Mouse (Mus musculus) intestine, embryonic 16.5 days (tissue): ENCODE results near the gene Clcn6. TPM values are rescaled to one million over a fixed set of nuclear protein-coding genes. Genes with fewer than 3 reads are reported as not detected.

Experiments used
- ATAC-seq: fragments of 200-750 bp; cut with Nextera tagmentation; 2 replicates; pipeline ENCODE4 v1.8.0; 2017; ENCODE audit warnings: moderate TSS enrichment, moderate library complexity
- H3K27ac ChIP-seq: fragments of 300-500 bp; sonication (generic); 2 replicates; pipeline ENCODE4 v1.5.1; 2014; ENCODE audit warnings: mild to moderate bottlenecking, low read length
- H3K27me3 ChIP-seq: fragments of 300-500 bp; sonication (generic); replicated peaks from 2 replicates; pipeline ENCODE4 v1.6.1; 2014; ENCODE audit warnings: low read length, control low read depth, mixed read lengths; ENCODE audit not compliant: control insufficient read depth, insufficient read depth
- H3K36me3 ChIP-seq: fragments of 300-500 bp; sonication (generic); 2 replicates; pipeline ENCODE4 v1.6.1; 2014; ENCODE audit warnings: low read length, control low read depth; ENCODE audit not compliant: control insufficient read depth, insufficient read depth
- H3K4me1 ChIP-seq: fragments of 300-500 bp; sonication (generic); 2 replicates; pipeline ENCODE4 v1.6.1; 2014; ENCODE audit warnings: low read length, control low read depth, mixed read lengths; ENCODE audit not compliant: control insufficient read depth, insufficient read depth
- H3K4me2 ChIP-seq: fragments of 300-500 bp; sonication (generic); 2 replicates; pipeline ENCODE4 v1.6.1; 2014; ENCODE audit warnings: low read depth, low read length, control low read depth
- H3K4me3 ChIP-seq: fragments of 300-500 bp; sonication (generic); 2 replicates; pipeline ENCODE4 v1.5.1; 2014; ENCODE audit warnings: mild to moderate bottlenecking, low read length
- H3K9ac ChIP-seq: fragments of 300-500 bp; sonication (generic); 2 replicates; pipeline ENCODE4 v1.6.1; 2014; ENCODE audit warnings: low read depth, low read length
- H3K9me3 ChIP-seq: fragments of 300-500 bp; sonication (generic); 2 replicates; pipeline ENCODE4 v1.6.1; 2016; ENCODE audit warnings: low read length, control low read depth; ENCODE audit not compliant: control insufficient read depth
- WGBS: fragments of 180-500 bp; shearing (Covaris S2); extraction: QIAGEN DNeasy Blood & Tissue Kit; methylation state at CpG from one replicate; pipeline ENCODE4 v1.1.7; 2014; 5-methylcytosine and 5-hydroxymethylcytosine counted together
- polyA plus RNA-seq: library from polyadenylated mRNA; unstranded; fragments of >200 nt; fragmentation: Nextera tagmentation; extraction: Ambion mirVana; gene quantifications from 2 replicates; pipeline ENCODE4 v1.2.1, GENCODE M21; 2015

Clcn6 gene
- polyA plus RNA-seq, 1 experiment from 2014 or later, result 4.5 TPM

DNA sequence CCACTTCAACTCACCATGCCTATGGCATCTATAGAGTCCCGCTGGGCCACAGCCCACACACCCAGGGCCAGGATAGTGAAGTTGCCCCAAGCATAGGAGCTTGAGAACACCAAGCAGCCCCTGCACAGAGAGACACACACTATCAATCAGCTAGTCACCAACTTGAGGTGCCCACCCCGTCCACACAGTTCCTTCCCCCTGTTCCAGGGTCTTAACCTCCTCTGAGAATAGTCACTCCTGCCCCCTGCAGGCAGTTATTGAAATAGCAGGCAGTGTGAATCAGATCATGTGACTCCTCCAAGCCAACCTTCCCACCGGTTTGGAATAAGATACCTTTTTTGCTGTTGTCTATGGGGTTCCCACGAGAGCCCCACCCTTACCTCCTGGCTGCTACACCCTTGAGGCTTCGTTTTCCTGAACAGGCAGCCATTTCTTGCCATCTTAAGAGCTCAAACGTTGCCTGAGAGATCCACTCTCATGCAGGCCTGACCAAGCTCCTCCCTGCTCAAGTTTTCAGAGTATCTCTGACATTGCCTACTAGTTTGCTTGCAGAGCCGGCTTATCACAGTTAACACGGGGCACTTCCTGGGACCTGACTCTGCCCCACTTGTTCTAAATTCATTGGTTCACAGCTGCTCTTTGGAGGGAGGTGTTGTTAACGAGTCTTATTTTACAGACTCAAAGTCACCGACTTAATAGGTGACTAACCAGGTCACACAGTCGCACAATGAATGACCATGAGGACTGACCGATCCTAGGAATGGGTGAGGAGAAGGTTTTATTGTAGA lies 43.8 kb upstream of the Clcn6 start:
- no peak for ATAC-seq
- H3K9ac ChIP-seq, result no peak overlapping the region
- H3K36me3 ChIP-seq, result 0 out of 2 replicates have a peak, but pooled peaks cover 5% of the 10 kb centered on the region
- no peaks in the 10 kb centered on the region for H3K9me3 ChIP-seq
- peaks cover 26% of the 10 kb centered on the region for H3K4me1 ChIP-seq
- no peak overlapping the region for H3K4me2 ChIP-seq
- no peak overlapping the region for H3K4me3 ChIP-seq
- WGBS, result 51% methylated on average over 12 of the region's 12 CpGs
- no peak overlapping the region for H3K27ac ChIP-seq
- no peaks in the 10 kb centered on the region for H3K27me3 ChIP-seq

DNA sequence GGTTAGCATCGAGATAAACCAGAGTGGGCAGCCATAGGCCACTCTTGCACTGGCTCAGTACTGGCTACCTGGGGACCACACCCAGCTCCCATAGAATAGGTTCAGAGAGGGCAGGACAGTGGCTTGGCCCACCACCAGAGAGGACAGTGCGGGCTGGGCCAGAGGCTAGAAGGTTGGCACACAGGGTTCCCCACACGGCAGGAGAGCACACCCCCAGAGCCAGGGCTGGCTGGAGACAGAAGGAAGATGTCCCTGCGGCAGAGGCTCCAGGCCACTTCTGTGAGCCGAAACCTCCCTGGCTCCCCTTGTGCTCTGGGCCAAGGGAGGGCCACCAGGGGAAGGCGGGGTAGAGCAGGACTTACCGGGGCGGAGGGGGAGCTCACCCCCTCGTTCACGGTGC lies 42.6 kb upstream of the Clcn6 start:
- H3K4me2 ChIP-seq, result no peak overlapping the region
- H3K9ac ChIP-seq, result no peak overlapping the region
- 0 out of 2 replicates have a peak, but pooled peaks cover 5% of the 10 kb centered on the region for H3K36me3 ChIP-seq
- 89% methylated on average over 10 of the region's 10 CpGs for WGBS
- H3K4me3 ChIP-seq, result no peak overlapping the region
- H3K27ac ChIP-seq, result no peak overlapping the region
- H3K9me3 ChIP-seq, result no peaks in the 10 kb centered on the region
- peaks cover 16% of the 10 kb centered on the region for H3K4me1 ChIP-seq
- no peak for ATAC-seq
- H3K27me3 ChIP-seq, result no peaks in the 10 kb centered on the region

DNA sequence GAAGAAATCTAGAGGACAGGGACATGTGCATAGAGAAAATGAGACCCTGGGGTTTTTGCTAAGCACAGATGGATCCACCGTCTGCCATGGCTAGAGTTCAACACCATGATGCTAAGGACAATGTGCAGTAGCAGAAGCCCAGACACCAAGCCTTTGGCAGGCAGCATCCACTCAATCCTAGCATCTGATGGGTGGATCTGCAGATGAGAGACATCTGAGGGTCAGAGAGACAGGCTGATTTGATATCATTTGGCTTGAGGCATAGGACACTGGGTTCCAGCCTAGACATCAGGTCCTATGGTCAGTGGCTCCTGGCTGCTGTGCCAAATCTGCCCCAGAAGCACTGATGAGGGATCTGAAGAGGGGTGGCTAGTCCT lies 42.0 kb upstream of the Clcn6 start:
- Histone ChIP-seq H3K4me2 (no peak overlapping the region), H3K9me3 (no peaks in the 10 kb centered on the region), H3K36me3 (0 out of 2 replicates have a peak, but pooled peaks cover 5% of the 10 kb centered on the region), H3K27ac (no peak overlapping the region), H3K4me3 (no peak overlapping the region), H3K9ac (no peak overlapping the region), H3K4me1 (peaks cover 10% of the 10 kb centered on the region), H3K27me3 (no peaks in the 10 kb centered on the region)
- no peak for ATAC-seq
- 94% methylated on average over 1 of the region's 1 CpGs for WGBS

DNA sequence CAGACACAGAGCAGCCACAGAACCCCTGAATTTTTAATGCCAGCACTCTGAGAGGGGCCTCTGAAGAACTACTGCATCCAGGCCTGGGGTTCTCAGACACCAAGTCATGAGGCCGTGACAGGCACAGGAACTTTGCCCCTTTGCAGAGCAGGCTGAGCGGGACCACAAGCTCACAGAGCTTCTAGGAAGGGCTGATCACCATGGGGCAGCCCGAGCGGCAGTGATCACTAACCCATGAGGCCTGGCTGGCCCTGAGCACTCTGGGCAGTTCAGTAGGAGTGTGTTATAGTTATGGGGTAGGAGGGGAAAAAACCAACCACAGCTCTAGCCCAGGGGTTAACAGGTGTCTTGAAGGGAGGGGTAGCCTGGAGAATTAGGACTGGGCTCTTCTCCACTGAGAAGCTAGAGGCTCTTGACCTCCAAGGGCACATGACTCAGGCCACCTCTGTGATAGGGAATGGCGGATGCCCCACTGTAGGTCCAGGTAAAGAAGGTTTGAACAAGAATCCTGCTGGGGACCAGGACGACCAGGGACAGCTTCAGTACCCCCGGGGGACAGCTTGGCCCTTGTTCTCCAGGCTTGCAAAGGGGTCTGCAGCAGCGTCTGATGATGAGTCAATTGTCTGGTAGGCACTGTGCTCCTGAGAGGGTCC lies 41.4 kb upstream of the Clcn6 start:
- peaks cover 5% of the 10 kb centered on the region for H3K4me1 ChIP-seq
- H3K9ac ChIP-seq, result no peak overlapping the region
- H3K27me3 ChIP-seq, result no peaks in the 10 kb centered on the region
- no peak overlapping the region for H3K4me3 ChIP-seq
- H3K9me3 ChIP-seq, result no peaks in the 10 kb centered on the region
- ATAC-seq, result no peak
- 91% methylated on average over 8 of the region's 8 CpGs for WGBS
- H3K4me2 ChIP-seq, result no peak overlapping the region
- H3K27ac ChIP-seq, result no peak overlapping the region
- H3K36me3 ChIP-seq, result 0 out of 2 replicates have a peak, but pooled peaks cover 5% of the 10 kb centered on the region

DNA sequence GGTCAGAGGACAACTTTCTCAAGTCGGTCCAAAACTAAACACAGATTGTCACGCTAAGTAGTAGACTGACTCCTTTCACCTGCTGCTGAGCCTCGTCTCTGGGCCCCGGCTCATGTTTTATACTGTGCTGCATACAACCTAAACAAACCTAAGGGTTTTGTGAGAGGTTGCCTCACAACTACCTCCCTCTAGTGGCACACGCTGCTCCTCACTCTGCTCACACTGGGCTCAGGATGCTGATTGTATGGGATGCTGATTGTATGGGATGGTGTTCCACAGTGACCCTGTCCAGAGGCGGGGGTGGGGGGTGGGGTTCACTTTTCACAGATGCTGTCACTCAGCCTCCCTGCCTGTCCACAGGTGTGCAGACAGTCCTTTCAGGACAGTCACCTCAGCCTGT lies 40.6 kb upstream of the Clcn6 start:
- WGBS, result 51% methylated on average over 6 of the region's 6 CpGs
- Histone ChIP-seq H3K4me1 (peaks cover 1% of the 10 kb centered on the region; the same call in 1 of the 2 replicates), H3K4me3 (no peak overlapping the region), H3K9ac (no peak overlapping the region), H3K27ac (no peak overlapping the region), H3K9me3 (no peaks in the 10 kb centered on the region), H3K27me3 (no peaks in the 10 kb centered on the region), H3K4me2 (no peak overlapping the region), H3K36me3 (0 out of 2 replicates have a peak, but pooled peaks cover 5% of the 10 kb centered on the region)
- ATAC-seq, result no peak

DNA sequence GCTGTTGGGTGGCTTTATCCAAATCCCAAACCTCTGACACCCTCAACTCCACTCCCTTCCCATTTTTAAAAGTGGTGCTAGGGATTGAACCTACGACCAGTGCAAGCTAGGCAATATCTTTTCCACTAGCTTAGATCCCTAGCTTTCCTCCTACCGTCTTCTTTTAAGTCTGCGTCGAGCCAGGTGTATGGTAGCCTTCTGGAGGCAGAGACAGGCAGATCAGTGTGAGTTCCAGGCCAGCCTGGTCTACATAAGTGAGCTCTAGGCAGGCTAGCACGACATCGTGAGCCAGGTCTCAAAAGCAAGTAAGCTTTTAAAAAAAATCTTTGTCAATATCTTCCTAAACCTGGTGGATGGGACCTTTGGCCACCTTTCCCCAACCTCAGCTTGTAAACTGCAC lies 37.3 kb upstream of the Clcn6 start:
- Histone ChIP-seq H3K4me2 (no peak overlapping the region), H3K4me3 (no peak overlapping the region)

DNA sequence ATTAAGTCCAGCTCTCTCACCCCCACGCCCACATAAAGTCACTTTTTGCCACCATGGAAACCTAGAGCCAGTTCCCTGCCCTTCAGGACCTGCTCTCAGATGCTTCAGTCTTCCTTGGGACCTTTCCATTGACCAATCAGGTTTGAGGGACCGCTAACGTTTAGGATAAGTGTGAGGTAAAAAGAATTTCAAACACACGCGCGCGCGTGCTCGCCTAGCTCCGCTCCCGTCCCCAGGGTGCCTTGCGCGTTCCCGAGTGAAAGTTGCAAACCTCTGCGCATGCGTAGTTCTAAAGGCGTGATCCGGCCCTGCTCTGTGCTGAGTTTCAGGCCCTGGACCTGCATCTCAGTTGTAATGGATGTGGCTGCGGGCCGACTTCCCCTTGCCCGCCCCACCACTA lies 36.6 kb upstream of the Clcn6 start:
- Histone ChIP-seq H3K4me1 (no peaks in the 10 kb centered on the region), H3K27ac (no peak overlapping the region), H3K9ac (peak overlapping the region; percentile 53), H3K36me3 (0 out of 2 replicates have a peak, but pooled peaks cover 2% of the 10 kb centered on the region), H3K4me3 (peak overlapping the region; percentile 44), H3K9me3 (no peaks in the 10 kb centered on the region), H3K4me2 (peak overlapping the region; percentile 61), H3K27me3 (no peaks in the 10 kb centered on the region)
- peak; percentile 65 for ATAC-seq
- WGBS, result 31% methylated on average over 21 of the region's 21 CpGs

More for the DNA sequence above, 37.3 kb upstream of the Clcn6 start:
- no peaks in the 10 kb centered on the region for H3K9me3 ChIP-seq
- 0 out of 2 replicates have a peak, but pooled peaks cover 5% of the 10 kb centered on the region for H3K36me3 ChIP-seq
- H3K9ac ChIP-seq, result no peak overlapping the region
- WGBS, result 85% methylated on average over 6 of the region's 6 CpGs
- no peak for ATAC-seq
- H3K27ac ChIP-seq, result no peak overlapping the region
- H3K27me3 ChIP-seq, result no peaks in the 10 kb centered on the region
- H3K4me1 ChIP-seq, result no peaks in the 10 kb centered on the region

DNA sequence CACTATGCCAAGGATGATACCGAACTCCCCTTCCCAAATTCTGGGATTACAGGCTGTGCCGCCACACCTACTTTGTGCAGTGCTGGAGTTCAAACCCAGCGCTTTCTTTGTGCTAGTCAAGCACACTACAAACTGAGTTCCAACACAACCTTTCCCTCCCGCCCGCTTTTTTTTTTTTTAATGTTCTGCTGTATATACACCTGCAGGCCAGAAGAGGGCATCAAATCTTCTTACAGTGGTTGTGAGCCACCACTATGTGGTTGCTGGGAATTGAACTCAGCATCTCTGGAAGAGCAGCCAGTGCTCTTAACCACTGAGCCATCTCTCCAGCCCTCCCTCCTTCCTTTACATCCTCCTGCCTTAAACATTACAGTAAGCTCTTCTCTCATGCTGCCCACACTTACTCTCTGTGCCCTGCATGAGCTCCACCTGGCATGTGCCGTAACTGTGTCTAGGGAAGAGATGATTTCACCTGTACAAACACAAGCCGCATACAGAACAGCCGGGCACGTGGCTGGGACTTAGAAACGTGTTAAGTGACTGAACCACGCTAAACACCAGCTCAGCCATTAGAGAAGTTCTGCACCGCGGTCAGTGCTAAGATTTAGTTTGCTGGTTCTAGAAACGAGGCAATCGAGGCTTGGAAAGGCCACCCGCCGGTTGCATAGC lies 36.0 kb upstream of the Clcn6 start:
- Histone ChIP-seq H3K9me3 (no peaks in the 10 kb centered on the region), H3K27me3 (no peaks in the 10 kb centered on the region), H3K4me2 (peak overlapping the region; percentile 61), H3K36me3 (no peaks in the 10 kb centered on the region), H3K4me1 (no peaks in the 10 kb centered on the region), H3K4me3 (peak overlapping the region; percentile 44), H3K9ac (peak overlapping the region; percentile 53), H3K27ac (no peak overlapping the region)
- ATAC-seq, result peak; percentile 43
- WGBS, result 40% methylated on average over 17 of the region's 17 CpGs

DNA sequence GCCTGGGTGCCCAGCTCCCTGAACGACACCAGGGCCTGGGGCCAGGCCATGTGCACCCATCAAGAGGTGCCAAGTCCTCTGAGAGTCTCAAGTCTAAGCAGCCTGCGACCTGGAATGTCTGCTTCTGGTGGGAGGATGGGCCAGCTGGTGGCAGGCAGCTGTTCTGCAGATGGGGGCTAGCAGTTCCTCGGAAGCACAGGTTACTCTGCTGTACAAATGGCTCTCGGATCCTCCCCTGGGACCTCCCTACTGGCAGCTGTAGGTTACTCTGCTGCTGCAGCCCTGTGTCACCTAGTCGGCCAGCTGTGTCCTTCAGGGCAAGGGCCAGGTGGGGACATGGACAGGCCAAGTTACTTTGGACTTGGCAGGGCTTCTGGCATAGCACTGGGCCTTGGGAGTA lies 32.9 kb upstream of the Clcn6 start:
- no peak for ATAC-seq

More for the DNA sequence above, 32.9 kb upstream of the Clcn6 start:
- Histone ChIP-seq H3K4me1 (no peaks in the 10 kb centered on the region), H3K9ac (no peak overlapping the region), H3K4me2 (no peak overlapping the region), H3K27me3 (no peaks in the 10 kb centered on the region), H3K4me3 (no peak overlapping the region), H3K36me3 (no peaks in the 10 kb centered on the region), H3K27ac (no peak overlapping the region), H3K9me3 (no peaks in the 10 kb centered on the region)
- WGBS, result 59% methylated on average over 5 of the region's 5 CpGs
